18 mouse cellular contexts compared by ENCODE assay signal in genomic region chr9:46274494-46274893, GRCm38 (mm10). TPM values are rescaled to one million over a fixed set of nuclear protein-coding genes. Genes with fewer than 3 reads are reported as not detected.
DNase-seq lines count a peak whose midpoint lies in the region; ATAC-seq and TF ChIP-seq lines count a peak whose summit lies in the region.
"Had no signal": no experiment of that assay in that cellular context is flagged by ENCODE, and none has a peak within 500 bp of the region (broad histone marks: within the 10 kb centered on the region; RNA-seq: fewer than 3 reads in every experiment).

No protein-coding gene starts in this region.

- 93% methylated on average over 9 of the region's 9 CpGs for WGBS in hindbrain, embryonic 13.5 days
- 92% methylated on average over 9 of the region's 9 CpGs for WGBS in hindbrain, embryonic 16.5 days
- 87% methylated on average over 9 of the region's 9 CpGs for WGBS in limb, embryonic 15.5 days

- intact Hi-C loops in left cerebral cortex, postnatal 10 days (cut with DNase I), result no loop called here
- intact Hi-C loops in gastrocnemius, postnatal 36 days (cut with DNase I), result no loop called here

- peaks cover 17% of the 10 kb centered on the region for H3K79me2 ChIP-seq in CH12.LX (replicated peaks; ENCODE audit: control insufficient read depth, extremely low read depth, insufficient read depth, poor library complexity, severe bottlenecking)

- no peak overlapping the region for H3K9ac ChIP-seq in hindbrain, embryonic 13.5 days
- no peak overlapping the region for H3K9ac ChIP-seq in hindbrain, embryonic 16.5 days (ENCODE audit: low read depth, low read length)
- no peak overlapping the region for H3K9ac ChIP-seq in CH12.LX (ENCODE audit: insufficient read depth, low read depth)
- no peak overlapping the region for H3K9ac ChIP-seq in limb, embryonic 15.5 days

- H3K4me3 ChIP-seq in hindbrain, embryonic 13.5 days, result no peak overlapping the region
- H3K4me3 ChIP-seq in hindbrain, embryonic 16.5 days (ENCODE audit: low read length), result no peak overlapping the region
- no peak overlapping the region for H3K4me3 ChIP-seq in CH12.LX (replicated peaks in 1 of 3; ENCODE audit: low read depth in 2 of 3, low read length in 2 of 3, poor library complexity in 1 of 3)
- no peak overlapping the region for H3K4me3 ChIP-seq in limb, embryonic 15.5 days

- peak overlapping the region; percentile 96; the same call in 1 of the 2 replicates for H3K4me2 ChIP-seq in hindbrain, embryonic 13.5 days
- no peak overlapping the region for H3K4me2 ChIP-seq in hindbrain, embryonic 16.5 days (ENCODE audit: low read length)
- H3K4me2 ChIP-seq in CH12.LX (ENCODE audit: insufficient read depth, low read depth, poor library complexity, severe bottlenecking), result peak overlapping the region; percentile 92
- H3K4me2 ChIP-seq in limb, embryonic 15.5 days, result 0 out of 2 replicates have a peak overlapping the region, but pooled peaks have one; percentile 74

- in situ Hi-C loops in CH12.LX (cut with MboI; ENCODE audit: low pct_ligation_motif_present, low pct_unique_long_range_greater_than_20kb, low sequenced_read_pairs), result no loop called here

- no peak for TF ChIP-seq EP300 in CH12.LX (IDR thresholded peaks at IDR 0.05; ENCODE audit: low read length)

- peaks cover 20% of the 10 kb centered on the region for H3K27me3 ChIP-seq in hindbrain, embryonic 13.5 days
- H3K27me3 ChIP-seq in hindbrain, embryonic 16.5 days (replicated peaks; ENCODE audit: control insufficient read depth, insufficient read depth, low read length), result peaks cover 3% of the 10 kb centered on the region
- H3K27me3 ChIP-seq in CH12.LX (replicated peaks), result no peaks in the 10 kb centered on the region
- H3K27me3 ChIP-seq in limb, embryonic 15.5 days, result peaks cover 13% of the 10 kb centered on the region

- DNase-seq in 3T3-L1 (ENCODE audit: low read depth, low spot score), result peak; percentile 87
- DNase-seq in CH12.LX (ENCODE audit: extremely low read depth), result no peak
- no peak for DNase-seq in left cerebral cortex, postnatal 10 days (ENCODE audit: extremely low spot score in 1 of 2, low spot score in 2 of 2)
- DNase-seq in T-cell, adult 2 months (ENCODE audit: low spot score), result no peak
- no peak for DNase-seq in gastrocnemius, postnatal 36 days
- DNase-seq: cerebellum, postnatal 14 days; kidney, adult 8-10 months; right cerebral cortex, postnatal 14 days; thymus, adult 2 months had no signal

- no peak for TF ChIP-seq RAD21 in CH12.LX (IDR thresholded peaks at IDR 0.05; ENCODE audit: low read depth, low read length)

- no peak for ATAC-seq in hindbrain, embryonic 13.5 days (ENCODE audit: low FRiP score)
- no peak for ATAC-seq in hindbrain, embryonic 16.5 days
- ATAC-seq in limb, embryonic 15.5 days (ENCODE audit: insufficient number of reproducible peaks, low FRiP score, low TSS enrichment, low read depth), result no peak
- ATAC-seq: lung, postnatal 0 days; midbrain, embryonic 15.5 days had no signal

- no peaks in the 10 kb centered on the region for H3K9me3 ChIP-seq in hindbrain, embryonic 13.5 days
- H3K9me3 ChIP-seq in hindbrain, embryonic 16.5 days (ENCODE audit: control insufficient read depth, low read length), result no peaks in the 10 kb centered on the region
- no peaks in the 10 kb centered on the region for H3K9me3 ChIP-seq in CH12.LX (replicated peaks; ENCODE audit: low read length)
- no peaks in the 10 kb centered on the region for H3K9me3 ChIP-seq in limb, embryonic 15.5 days
- H3K9me3 ChIP-seq: embryonic facial prominence, embryonic 13.5 days; midbrain, embryonic 15.5 days had no signal

- H3K27ac ChIP-seq in hindbrain, embryonic 13.5 days, result no peak overlapping the region
- no peak overlapping the region for H3K27ac ChIP-seq in hindbrain, embryonic 16.5 days (ENCODE audit: low read depth, low read length)
- no peak overlapping the region for H3K27ac ChIP-seq in CH12.LX (ENCODE audit: insufficient read depth, low read depth)
- H3K27ac ChIP-seq in limb, embryonic 15.5 days, result no peak overlapping the region
- H3K27ac ChIP-seq: embryonic facial prominence, embryonic 13.5 days; hindbrain, embryonic 14.5 days; layer of hippocampus, adult 2 months; midbrain, embryonic 15.5 days had no signal

- peaks cover 50% of the 10 kb centered on the region for H3K36me3 ChIP-seq in hindbrain, embryonic 13.5 days
- peaks cover 28% of the 10 kb centered on the region for H3K36me3 ChIP-seq in hindbrain, embryonic 16.5 days (ENCODE audit: control insufficient read depth, insufficient read depth, low read length)
- peaks cover 42 to 63% of the 10 kb centered on the region in 2 experiments for H3K36me3 ChIP-seq in CH12.LX (replicated peaks in 1 of 2; ENCODE audit: control insufficient read depth in 1 of 2, insufficient read depth in 1 of 2, low read length in 1 of 2)
- H3K36me3 ChIP-seq in limb, embryonic 15.5 days, result peaks cover 47% of the 10 kb centered on the region

- TF ChIP-seq POLR2A in CH12.LX (IDR thresholded peaks at IDR 0.05; ENCODE audit: low read depth, low read length), result no peak

- dilution Hi-C loops in CH12.LX (cut with MboI; ENCODE audit: extremely low pct_ligation_motif_present, extremely low pct_unique_long_range_greater_than_20kb, low sequenced_read_pairs), result no loop called here

- TF ChIP-seq CTCF in CH12.LX (conservative IDR thresholded peaks at IDR 0.05 in 1 of 2, IDR thresholded peaks at IDR 0.05 in 1 of 2; ENCODE audit: low read depth in 2 of 2, low read length in 2 of 2), result no peak

- H3K4me1 ChIP-seq in hindbrain, embryonic 13.5 days (replicated peaks), result peaks cover 22% of the 10 kb centered on the region
- peaks cover 6% of the 10 kb centered on the region for H3K4me1 ChIP-seq in hindbrain, embryonic 16.5 days (ENCODE audit: control insufficient read depth, insufficient read depth, low read depth, low read length)
- peaks cover 6 to 23% of the 10 kb centered on the region in 2 experiments for H3K4me1 ChIP-seq in CH12.LX (ENCODE audit: control insufficient read depth in 1 of 2, insufficient read depth in 2 of 2)
- H3K4me1 ChIP-seq in limb, embryonic 15.5 days, result peaks cover 21% of the 10 kb centered on the region

TF ChIP-seq in CH12.LX, 34 proteins besides CTCF, POLR2A, EP300 and RAD21 (continues in another document):
- TF ChIP-seq MAZ (IDR thresholded peaks at IDR 0.05; ENCODE audit: low read depth, low read length) (no peak), ZC3H11A (IDR thresholded peaks at IDR 0.05; ENCODE audit: low read depth, low read length) (no peak), MYC (IDR thresholded peaks at IDR 0.05; ENCODE audit: low read depth, low read length) (no peak), MAFK (IDR thresholded peaks at IDR 0.05; ENCODE audit: insufficient replicate concordance, low read length) (no peak), NELFE (IDR thresholded peaks at IDR 0.05; ENCODE audit: low read depth, low read length) (no peak), E2F4 (IDR thresholded peaks at IDR 0.05; ENCODE audit: insufficient replicate concordance, low read depth, low read length) (no peak)

RNA-seq across cellular contexts. Expression of gene Zpr1, which starts 1.6 kb away (rescaled TPM):
- polyA plus RNA-seq in hindbrain, embryonic 13.5 days (2015; fragmentation: Nextera tagmentation; extraction: Ambion mirVana), result 60.2 and 61.1 TPM in 2 replicates
- 57.8 TPM in 2 replicates for polyA plus RNA-seq in hindbrain, embryonic 16.5 days (2015; fragmentation: Nextera tagmentation; extraction: Ambion mirVana)
- total RNA-seq in CH12.LX (2012; rRNA removed) (46.0 and 57.2 TPM in 2 replicates), CH12.LX (2014; rRNA removed) (65.7 and 66.8 TPM in 2 replicates)
- 108 and 111 TPM in 2 replicates for polyA plus RNA-seq in CH12.LX (2012; ENCODE audit: insufficient read length, low read depth)
- 56.6 and 60.0 TPM in 2 replicates for polyA plus RNA-seq in limb, embryonic 15.5 days (2015; fragmentation: Nextera tagmentation; extraction: Ambion mirVana)
- 10 to 100 TPM; 38.9 to 41.3 TPM for total RNA-seq in left cerebral cortex, postnatal 10 days (2021)
- total RNA-seq in gastrocnemius, postnatal 36 days (2021), result 10 to 100 TPM; 21.1 to 28.3 TPM

RNA-seq across cellular contexts. Expression of gene Apoa5, which starts 6.1 kb away (rescaled TPM):
- not detected in 2 replicates for polyA plus RNA-seq in hindbrain, embryonic 13.5 days (2015; fragmentation: Nextera tagmentation; extraction: Ambion mirVana)
- not detected in 2 replicates for polyA plus RNA-seq in hindbrain, embryonic 16.5 days (2015; fragmentation: Nextera tagmentation; extraction: Ambion mirVana)
- total RNA-seq in CH12.LX (2012; rRNA removed), result 0.08 TPM in 1 of 2 replicates, not detected in the other
- total RNA-seq in CH12.LX (2014; rRNA removed), result not detected in 2 replicates
- not detected in 2 replicates for polyA plus RNA-seq in CH12.LX (2012; ENCODE audit: insufficient read length, low read depth)
- not detected in 2 replicates for polyA plus RNA-seq in limb, embryonic 15.5 days (2015; fragmentation: Nextera tagmentation; extraction: Ambion mirVana)
- total RNA-seq in left cerebral cortex, postnatal 10 days (2021), result not detected
- total RNA-seq in gastrocnemius, postnatal 36 days (2021), result under 1 TPM in 1 of 2 experiments, not detected in 1; 0.18 TPM
- total RNA-seq: layer of hippocampus, adult 2 months; left cerebral cortex, postnatal 14 days had no signal
- polyA plus RNA-seq: embryonic facial prominence, embryonic 13.5 days; hindbrain, embryonic 14.5 days; midbrain, embryonic 15.5 days had no signal

RNA-seq across cellular contexts. Expression of gene Bud13, which starts 8.3 kb away (rescaled TPM):
- polyA plus RNA-seq in hindbrain, embryonic 13.5 days (2015; fragmentation: Nextera tagmentation; extraction: Ambion mirVana), result 17.5 and 18.3 TPM in 2 replicates
- polyA plus RNA-seq in hindbrain, embryonic 16.5 days (2015; fragmentation: Nextera tagmentation; extraction: Ambion mirVana), result 15.1 and 17.1 TPM in 2 replicates
- total RNA-seq in CH12.LX (2012; rRNA removed) (15.9 and 18.8 TPM in 2 replicates), CH12.LX (2014; rRNA removed) (13.5 and 14.4 TPM in 2 replicates)
- 28.1 and 32.5 TPM in 2 replicates for polyA plus RNA-seq in CH12.LX (2012; ENCODE audit: insufficient read length, low read depth)
- 19.9 and 23.5 TPM in 2 replicates for polyA plus RNA-seq in limb, embryonic 15.5 days (2015; fragmentation: Nextera tagmentation; extraction: Ambion mirVana)
- total RNA-seq in left cerebral cortex, postnatal 10 days (2021), result 10 to 100 TPM in 1 of 2 experiments, 1 to 10 TPM in 1; 9.6 to 10.4 TPM
- total RNA-seq in gastrocnemius, postnatal 36 days (2021), result 1 to 10 TPM; 7.1 to 8.6 TPM

RNA-seq across cellular contexts. Expression of gene Apoa4, which starts 34.0 kb away (rescaled TPM):
- not detected in 2 replicates for polyA plus RNA-seq in hindbrain, embryonic 13.5 days (2015; fragmentation: Nextera tagmentation; extraction: Ambion mirVana)
- not detected in 2 replicates for polyA plus RNA-seq in hindbrain, embryonic 16.5 days (2015; fragmentation: Nextera tagmentation; extraction: Ambion mirVana)
- total RNA-seq in CH12.LX (2012; rRNA removed), result not detected in 2 replicates
- not detected in 2 replicates for total RNA-seq in CH12.LX (2014; rRNA removed)
- polyA plus RNA-seq in CH12.LX (2012; ENCODE audit: insufficient read length, low read depth), result not detected in 2 replicates
- polyA plus RNA-seq in limb, embryonic 15.5 days (2015; fragmentation: Nextera tagmentation; extraction: Ambion mirVana), result 0.24 TPM in 1 of 2 replicates, not detected in the other
- not detected for total RNA-seq in left cerebral cortex, postnatal 10 days (2021)
- total RNA-seq in gastrocnemius, postnatal 36 days (2021), result not detected
- total RNA-seq: layer of hippocampus, adult 2 months; left cerebral cortex, postnatal 14 days had no signal
- polyA plus RNA-seq: embryonic facial prominence, embryonic 13.5 days; hindbrain, embryonic 14.5 days had no signal

RNA-seq across cellular contexts. Expression of gene Apoc3, which starts 39.1 kb away (rescaled TPM):
- not detected in 2 replicates for polyA plus RNA-seq in hindbrain, embryonic 13.5 days (2015; fragmentation: Nextera tagmentation; extraction: Ambion mirVana)
- not detected in 2 replicates for polyA plus RNA-seq in hindbrain, embryonic 16.5 days (2015; fragmentation: Nextera tagmentation; extraction: Ambion mirVana)
- total RNA-seq in CH12.LX (2012; rRNA removed), result not detected in 2 replicates
- not detected in 2 replicates for total RNA-seq in CH12.LX (2014; rRNA removed)
- not detected in 2 replicates for polyA plus RNA-seq in CH12.LX (2012; ENCODE audit: insufficient read length, low read depth)
- not detected in 2 replicates for polyA plus RNA-seq in limb, embryonic 15.5 days (2015; fragmentation: Nextera tagmentation; extraction: Ambion mirVana)
- total RNA-seq in left cerebral cortex, postnatal 10 days (2021), result not detected
- under 1 TPM; 0.44 to 0.89 TPM for total RNA-seq in gastrocnemius, postnatal 36 days (2021)
- polyA plus RNA-seq: embryonic facial prominence, embryonic 13.5 days; hindbrain, embryonic 14.5 days; lung, postnatal 0 days; midbrain, embryonic 15.5 days had no signal
